Mouse (Mus musculus) left cerebral cortex, adult 8-10 months (tissue): ENCODE data around the gene Hist1h4f. TPM values are rescaled to one million over a fixed set of nuclear protein-coding genes. Genes with fewer than 3 reads are reported as not detected.
A peak's percentile ranks its signal among the peaks of the same experiment; 100 is the strongest.
"Not testable (repeated sequence)": the region's sequence is repeated elsewhere in the genome, so short reads cannot be mapped to it uniquely, and the experiment has no call there.

Experiments used
- DNase-seq, 2 experiments: peaks; one replicate each; pipeline ENCODE4 v3.0.0; 2022; ENCODE audit warnings: low spot score in 2 of 2
- total RNA-seq, 4 experiments: library from RNA; stranded (reverse); gene quantifications; 2 replicates each; pipeline ENCODE4 v1.2.4; 2022

Hist1h4f gene
- total RNA-seq, 4 experiments from 2014 or later, result 153 to 191 (median 171) TPM

DNA sequence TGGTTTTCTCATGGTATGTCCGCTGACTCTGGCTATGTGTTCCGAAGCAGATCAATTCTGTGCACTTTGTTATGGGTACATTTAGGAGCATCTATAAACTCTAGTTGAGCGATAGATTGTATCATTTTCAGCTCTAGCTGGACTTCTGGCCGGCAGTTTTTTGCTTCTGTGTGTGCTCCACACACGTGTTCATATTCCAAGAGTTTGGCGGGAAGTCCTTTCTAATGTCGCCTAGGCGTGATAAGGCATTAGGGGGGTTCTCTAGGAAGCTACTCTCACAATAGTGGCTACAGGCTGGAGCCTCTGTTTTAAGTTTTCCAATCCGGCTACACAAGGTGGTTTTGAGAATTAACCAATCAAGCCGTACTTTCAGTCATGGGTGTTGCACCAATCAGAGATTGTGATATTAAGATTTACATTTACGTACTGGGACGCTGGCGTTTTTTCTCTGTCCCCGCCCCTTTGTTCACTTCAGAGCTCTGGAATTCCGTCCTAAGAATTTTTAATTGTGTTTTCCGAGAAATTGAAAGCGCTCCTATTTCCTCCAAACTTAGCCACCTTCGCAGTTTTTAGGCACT is 4.5 kb upstream of the Hist1h4f start:
- DNase-seq, result peak; percentile 54 to 73

GRCm38 (mm10) chr13:23554925-23555838 is 3.7 kb upstream of the Hist1h4f start:
- DNase-seq, result peak; percentile 69 to 80

GRCm38 (mm10) chr13:23554393-23554792 is 2.9 kb upstream of the Hist1h4f start:
- no peak for DNase-seq

DNA sequence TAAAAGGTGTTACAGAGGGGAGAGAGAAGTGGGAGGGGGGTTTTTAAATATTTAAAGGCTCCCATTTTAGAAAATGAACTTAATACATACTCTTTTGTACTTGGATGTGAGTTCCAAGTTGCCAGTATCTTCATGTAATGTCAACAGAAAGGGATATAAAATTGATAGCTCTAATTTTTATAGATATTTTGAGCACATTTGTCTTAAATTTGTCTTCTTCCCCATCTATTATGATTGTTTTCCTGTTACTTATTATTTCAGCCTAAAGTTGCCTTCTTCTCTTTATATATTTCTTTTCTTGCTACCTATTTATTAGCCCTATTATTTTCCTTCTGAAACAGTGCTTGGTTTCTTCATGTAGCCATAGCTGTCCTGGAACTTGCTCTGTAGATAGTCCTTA is 1.5 kb upstream of the Hist1h4f start, which contains the start of gene Hist1h1d:
Gene Hist1h1d (plus strand): TSS at position 301 of the 400 bp plus-strand sequence.
- DNase-seq, result no peak

- no peak for DNase-seq
These were observed 775 bp upstream of the Hist1h4f start for GRCm38 (mm10) chr13:23551931-23552914.

DNA sequence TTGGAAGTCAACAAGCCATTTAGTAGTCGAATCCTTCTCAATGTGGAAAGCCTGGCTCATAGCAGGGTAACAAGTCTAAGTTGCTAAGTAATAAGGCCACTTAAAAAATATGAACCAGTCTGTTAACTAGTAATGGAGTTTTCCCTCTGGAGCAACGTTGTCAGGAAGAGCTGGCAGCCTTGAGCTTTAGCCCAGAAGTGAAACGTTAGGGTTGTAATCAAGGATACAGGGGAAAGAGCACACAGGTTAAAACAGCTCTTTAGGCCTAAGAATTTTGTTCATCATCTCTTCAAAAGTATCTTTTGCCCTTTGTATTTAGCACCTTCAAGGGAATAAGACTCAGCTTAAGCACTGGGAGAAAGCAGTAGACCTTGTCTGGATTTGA is 695 bp downstream of the Hist1h4f start:
- DNase-seq, result no peak

GRCm38 (mm10) chr13:23546694-23547093 is 4.8 kb downstream of the Hist1h4f start:
- DNase-seq, result no peak

GRCm38 (mm10) chr13:23544787-23545120 is 6.7 kb downstream of the Hist1h4f start:
- DNase-seq, result not testable (repeated sequence)

DNA sequence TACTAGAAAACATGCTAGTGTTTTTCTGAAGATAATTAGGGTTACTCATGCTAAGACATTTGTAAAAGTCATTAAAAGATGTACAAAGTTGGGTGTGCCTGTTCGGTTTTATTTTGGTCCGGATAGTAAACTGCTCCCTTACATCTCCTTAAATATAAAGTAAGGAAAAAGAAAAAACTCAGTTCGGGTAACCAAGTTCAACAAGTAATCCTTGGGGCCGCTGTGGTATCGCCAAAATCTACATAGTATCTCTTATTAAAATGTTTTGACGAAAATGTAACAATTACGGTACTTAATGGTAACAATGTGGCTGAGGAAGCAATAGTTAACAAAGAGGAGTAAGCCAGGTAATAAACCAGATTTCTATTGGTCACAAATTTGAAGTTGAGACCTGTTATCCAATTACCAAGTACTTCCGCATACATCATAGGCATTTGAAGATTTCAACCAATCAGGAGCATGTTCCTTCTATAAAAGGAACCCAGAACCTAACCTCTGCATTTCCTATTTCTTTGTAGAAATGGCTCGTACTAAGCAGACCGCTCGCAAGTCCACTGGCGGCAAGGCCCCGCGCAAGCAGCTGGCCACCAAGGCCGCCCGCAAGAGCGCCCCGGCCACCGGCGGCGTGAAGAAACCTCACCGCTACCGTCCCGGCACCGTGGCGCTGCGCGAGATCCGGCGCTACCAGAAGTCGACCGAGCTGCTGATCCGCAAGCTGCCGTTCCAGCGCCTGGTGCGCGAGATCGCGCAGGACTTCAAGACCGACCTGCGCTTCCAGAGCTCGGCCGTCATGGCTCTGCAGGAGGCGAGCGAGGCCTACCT is 7.3 kb downstream of the Hist1h4f start, which contains the start of gene Hist1h3f:
Gene Hist1h3f (plus strand): TSS at position 88 of the 822 bp plus-strand sequence.
- peak in 1 of 2 experiments; percentile 63 for DNase-seq

- DNase-seq, result peak in 1 of 2 experiments; percentile 85
These were observed 8.3 kb downstream of the Hist1h4f start, which contains the start of gene Hist1h2bh for GRCm38 (mm10) chr13:23542999-23543607. TSS of gene Hist1h2bh (minus strand) at chr13:23543392.

GRCm38 (mm10) chr13:23542225-23542980 is 9.0 kb downstream of the Hist1h4f start:
- DNase-seq, result not testable (repeated sequence)

GRCm38 (mm10) chr13:23541497-23541896 is 10.0 kb downstream of the Hist1h4f start:
- DNase-seq, result no peak

DNA sequence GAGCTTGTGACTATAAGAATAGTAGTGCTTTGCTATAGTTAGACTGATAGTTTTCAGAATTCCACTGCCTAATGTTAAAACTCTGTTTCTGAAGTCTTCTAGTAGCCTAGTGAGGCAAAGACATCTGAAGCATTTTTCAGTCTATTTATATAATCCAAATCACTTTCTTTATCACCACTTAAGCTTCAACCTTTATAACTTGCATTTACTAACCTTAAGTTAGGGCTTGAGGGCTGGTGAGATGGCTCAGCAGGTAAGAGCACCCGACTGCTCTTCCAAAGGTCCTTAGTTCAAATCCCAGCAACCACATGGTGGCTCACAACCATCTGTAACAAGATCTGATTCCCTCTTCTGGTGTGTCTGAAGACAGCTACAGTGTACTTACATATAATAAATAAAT is 11.6 kb downstream of the Hist1h4f start:
- DNase-seq, result not testable (repeated sequence)

DNA sequence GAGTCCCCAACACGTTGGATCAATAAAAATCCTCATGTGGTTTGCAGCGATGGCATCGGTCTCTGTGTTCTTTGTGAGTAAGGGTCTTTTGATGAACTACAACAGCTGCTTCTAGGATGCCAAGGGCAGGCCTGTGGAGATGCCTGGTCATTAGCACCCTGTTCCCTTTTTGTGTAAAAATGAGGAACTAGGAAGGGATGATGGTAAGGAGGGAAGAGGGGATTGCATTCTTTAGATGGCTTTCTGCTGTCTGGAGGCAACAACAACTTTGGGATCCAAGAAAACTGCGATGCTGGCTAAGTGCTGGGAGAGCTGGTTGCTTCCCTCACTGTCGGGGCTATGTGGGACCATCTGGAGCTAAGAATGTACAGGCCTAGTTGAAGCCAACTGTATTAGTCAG is 13.2 kb downstream of the Hist1h4f start:
- DNase-seq, result no peak

DNA sequence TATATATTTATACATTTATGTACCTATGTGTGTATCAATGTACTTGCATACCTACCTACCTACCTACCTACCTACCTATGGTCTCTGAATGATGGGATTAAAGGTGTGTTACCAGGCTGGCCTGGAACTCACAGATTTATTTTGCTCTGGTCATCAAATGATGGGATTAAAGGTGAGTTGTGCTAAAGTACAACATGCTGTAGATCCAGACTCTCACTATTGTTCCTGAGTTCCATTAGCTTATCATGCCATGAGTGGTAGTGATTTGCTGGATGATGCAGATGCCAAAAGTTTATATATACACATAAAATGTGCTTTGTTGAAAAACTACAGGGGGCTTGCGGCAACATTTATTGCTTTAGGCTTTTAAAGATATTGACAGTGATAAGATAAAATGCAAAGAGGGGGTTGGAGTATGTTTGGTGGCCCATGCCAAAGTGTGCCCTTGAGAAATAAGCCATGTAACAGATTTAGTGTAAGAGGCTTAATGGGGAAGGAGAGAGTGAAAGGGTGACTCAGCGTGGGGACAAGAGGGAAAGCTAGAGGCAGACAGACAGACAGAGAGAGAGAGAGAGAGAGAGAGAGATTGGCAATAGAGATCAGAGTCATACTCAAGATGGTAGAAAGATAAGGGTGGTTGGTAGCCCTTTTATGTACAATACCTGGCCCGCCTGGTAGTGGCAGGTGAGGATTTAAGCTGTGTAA is 14.3 kb downstream of the Hist1h4f start:
- DNase-seq, result no peak

DNA sequence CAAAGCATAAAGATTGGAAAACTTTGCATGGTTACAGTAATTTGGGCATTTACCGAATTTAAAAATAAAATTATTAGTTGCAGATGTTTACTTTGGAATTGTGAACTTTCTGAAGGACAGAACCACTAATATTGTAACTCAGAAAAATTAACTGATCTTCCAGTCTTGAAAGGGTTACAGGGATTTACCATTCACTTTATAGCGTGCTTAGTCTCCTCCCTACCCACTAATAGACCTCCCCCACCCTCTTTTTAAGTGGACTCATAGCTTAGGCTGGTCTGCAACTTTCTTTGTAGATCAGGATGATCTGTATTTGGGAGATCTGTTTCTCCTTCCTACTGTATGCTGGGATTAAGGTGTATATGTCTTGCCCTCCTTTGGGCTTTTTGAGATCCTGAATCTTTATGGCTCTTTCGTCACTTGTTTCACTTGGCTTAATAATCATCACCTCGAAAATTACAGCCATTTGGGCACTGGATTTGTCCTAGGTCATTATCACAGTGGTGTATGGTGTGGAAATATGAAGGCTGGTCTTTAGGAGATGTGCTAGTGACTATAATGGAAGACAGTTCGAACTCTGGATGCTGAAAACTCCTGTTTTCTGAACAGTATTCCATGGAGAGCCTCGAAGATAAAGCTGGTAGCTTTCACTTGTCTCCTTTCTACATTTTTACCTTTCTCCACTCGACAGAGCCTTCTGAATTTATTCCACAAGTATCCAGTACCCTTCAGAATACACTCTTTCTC is 15.2 kb downstream of the Hist1h4f start:
- DNase-seq, result no peak

- DNase-seq, result peak; percentile 75 to 92
These were observed 16.0 kb downstream of the Hist1h4f start, which contains the start of gene Hist1h3g for GRCm38 (mm10) chr13:23535137-23536075. TSS of gene Hist1h3g (plus strand) at chr13:23535422.
